10 mouse cellular contexts compared by ENCODE assay signal in the genomic region with DNA sequence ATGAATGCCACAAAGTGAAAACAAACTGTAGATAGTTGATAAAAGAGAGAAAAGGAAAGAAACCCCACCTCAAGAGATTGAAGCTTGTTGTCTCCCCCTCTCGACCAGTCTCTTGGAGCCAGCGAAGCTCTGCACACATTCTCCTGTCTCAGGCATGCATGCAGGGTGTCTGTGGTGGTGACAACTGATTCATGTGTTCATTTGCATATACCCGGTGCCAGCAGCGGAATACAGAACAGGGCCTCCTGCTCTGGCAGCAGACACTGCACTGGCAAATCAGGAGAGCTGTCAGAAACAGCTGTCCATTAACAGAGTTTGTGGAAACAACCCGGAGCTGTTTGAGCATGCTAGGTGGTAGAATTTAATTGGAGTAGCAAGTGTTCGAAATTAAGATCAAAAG.
DNase-seq lines count a peak whose midpoint lies in the region; ATAC-seq lines count a peak whose summit lies in the region.
"Had no signal": no experiment of that assay in that cellular context is flagged by ENCODE, and none has a peak within 500 bp of the region (broad histone marks: within the 10 kb centered on the region; RNA-seq: fewer than 3 reads in every experiment).

No protein-coding gene starts in this region.

- ATAC-seq in granulocyte monocyte progenitor cell, adult 5-6 weeks (replicated peaks; ENCODE audit: poor library complexity, severe bottlenecking), result no peak

- peak; percentile 26 to 30 for DNase-seq in cerebellum, postnatal 14 days
- no peak for DNase-seq in cerebellum, adult 9-11 months
- DNase-seq in retina, postnatal 1 day, result peak; percentile 8
- no peak for DNase-seq in retina, embryonic 14.5 days (ENCODE audit: low spot score)
- peak; percentile 5 to 10 for DNase-seq in left cerebral cortex, postnatal 36 days (ENCODE audit: low spot score in 2 of 2)
- DNase-seq in lung, postnatal 36 days, result no peak
- no peak for DNase-seq in urinary bladder, postnatal 36 days (ENCODE audit: low spot score in 2 of 2)
- DNase-seq: cerebellum, adult 9-10 months; gastrocnemius, postnatal 36 days had no signal

- intact Hi-C loops in left cerebral cortex, postnatal 36 days (cut with DNase I), result no loop called here

Comparison
In these comparisons a context has a peak if more than half of its experiments do, and no peak if none do; other contexts are left out.
1. DNase-seq: peak in cerebellum, postnatal 14 days (2 of 2), retina, postnatal 1 day (single experiment) and left cerebral cortex, postnatal 36 days (2 of 2); none in cerebellum, adult 9-11 months (single experiment), retina, embryonic 14.5 days (single experiment), lung, postnatal 36 days (single experiment) and urinary bladder, postnatal 36 days (0 of 2).